Mouse (Mus musculus): ENCODE results near the gene Gm42906.

DNA sequence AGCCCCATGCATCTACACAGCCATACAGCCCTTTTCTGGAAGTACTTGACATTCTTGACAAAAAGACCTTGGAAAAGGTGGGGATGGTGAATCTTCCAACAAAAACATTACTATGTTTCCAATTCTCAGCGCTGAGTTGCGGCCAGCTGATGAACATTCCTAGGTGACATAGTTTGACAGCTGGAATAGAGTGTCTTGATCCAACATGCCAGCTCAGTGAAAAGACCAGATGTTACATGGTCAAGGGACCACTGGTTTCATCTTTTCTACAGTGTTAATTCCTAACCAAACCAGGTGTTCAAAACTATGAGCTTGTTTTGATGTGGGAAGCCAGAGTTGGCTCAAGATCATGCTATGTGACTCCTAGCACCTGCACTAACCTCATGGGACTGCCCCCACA is 48.8 kb downstream of the Gm42906 start:
- no peak for TF ChIP-seq CTCF (IDR thresholded peaks at IDR 0.05; ENCODE audit: insufficient read depth, low read depth, low read length)
- no peak for TF ChIP-seq POLR2A (IDR thresholded peaks at IDR 0.05; ENCODE audit: insufficient read depth, low read depth, low read length)

All from olfactory bulb, adult 2 months (tissue).